20 mouse cellular contexts compared by ENCODE assay signal in the genomic region with DNA sequence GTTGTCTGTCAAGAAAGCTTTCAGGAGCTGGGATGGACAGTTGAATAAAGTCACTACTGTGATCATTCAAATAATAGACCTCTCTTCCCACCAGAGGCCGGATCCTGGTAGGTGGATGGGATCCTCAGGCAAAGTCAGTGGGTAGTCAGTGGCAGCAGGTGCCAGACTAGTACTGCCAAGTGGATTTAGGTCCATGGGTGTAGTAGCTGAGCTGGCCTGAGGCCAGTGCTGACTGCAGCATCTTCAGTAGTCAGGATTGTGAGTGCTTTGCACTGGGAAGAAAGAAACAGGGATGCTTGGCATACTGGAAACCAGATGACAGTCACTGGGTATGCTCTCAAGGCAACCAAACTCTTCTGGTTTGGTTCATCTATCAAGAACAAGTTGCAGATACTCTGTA.
DNase-seq lines count a peak whose midpoint lies in the region; ATAC-seq lines count a peak whose summit lies in the region.
"Had no signal": no experiment of that assay in that cellular context is flagged by ENCODE, and none has a peak within 500 bp of the region (broad histone marks: within the 10 kb centered on the region; RNA-seq: fewer than 3 reads in every experiment).

No protein-coding gene starts in this region.

- no peak overlapping the region for H3K27ac ChIP-seq in embryonic facial prominence, embryonic 10.5 days (replicated peaks)
- H3K27ac ChIP-seq: embryonic facial prominence, embryonic 13.5 days; forebrain, embryonic 12.5 days; gastrocnemius, adult 2 months; hindbrain, embryonic 10.5 days; hindbrain, embryonic 15.5 days had no signal

- H3K36me3 ChIP-seq in embryonic facial prominence, embryonic 10.5 days (replicated peaks): no peaks in the 10 kb centered on the region
- H3K36me3 ChIP-seq: embryonic facial prominence, embryonic 13.5 days; forebrain, embryonic 12.5 days; G1E; hindbrain, embryonic 10.5 days; hindbrain, embryonic 15.5 days had no signal

- ATAC-seq in frontal cortex, adult (ENCODE audit: low TSS enrichment): peak; percentile 76
- ATAC-seq: CD4-positive, CD25-positive, alpha-beta regulatory T cell, adult 4 months; forebrain, embryonic 16.5 days; intestine, embryonic 16.5 days had no signal

- H3K4me1 ChIP-seq in embryonic facial prominence, embryonic 10.5 days: no peaks in the 10 kb centered on the region
- H3K4me1 ChIP-seq: embryonic facial prominence, embryonic 13.5 days; forebrain, embryonic 12.5 days; hindbrain, embryonic 10.5 days; hindbrain, embryonic 15.5 days had no signal

- 85% methylated on average over 1 of the region's 1 CpGs for WGBS in embryonic facial prominence, embryonic 10.5 days

- no peak overlapping the region for H3K4me3 ChIP-seq in embryonic facial prominence, embryonic 10.5 days
- H3K4me3 ChIP-seq: embryonic facial prominence, embryonic 13.5 days; forebrain, embryonic 12.5 days; gastrocnemius, adult 2 months; hindbrain, embryonic 10.5 days; hindbrain, embryonic 15.5 days had no signal

- H3K9me3 ChIP-seq in embryonic facial prominence, embryonic 10.5 days: no peaks in the 10 kb centered on the region
- H3K9me3 ChIP-seq: embryonic facial prominence, embryonic 13.5 days; forebrain, embryonic 12.5 days; G1E; hindbrain, embryonic 10.5 days; hindbrain, embryonic 15.5 days had no signal

- H3K27me3 ChIP-seq in embryonic facial prominence, embryonic 10.5 days (replicated peaks; ENCODE audit: low read depth, poor library complexity, severe bottlenecking): no peaks in the 10 kb centered on the region
- H3K27me3 ChIP-seq: embryonic facial prominence, embryonic 13.5 days; forebrain, embryonic 12.5 days; hindbrain, embryonic 15.5 days had no signal

- no peak for DNase-seq in frontal cortex, postnatal 10 days (ENCODE audit: low spot score in 2 of 2)
- DNase-seq in right cerebral cortex, adult 18-20 months: peak; percentile 23
- DNase-seq in right cerebral cortex, postnatal 36 days (ENCODE audit: low spot score in 2 of 2): no peak
- DNase-seq in cerebellum, adult 9-11 months: peak; percentile 19
- DNase-seq in cerebellum, postnatal 36 days: peak; percentile 30
- no peak for DNase-seq in B cell, adult 2 months
- DNase-seq in embryonic facial prominence, embryonic 10.5 days (ENCODE audit: low spot score): no peak
- DNase-seq: adrenal gland, postnatal 10 days; gastrocnemius, adult 2 months; gastrocnemius, postnatal 25 days; kidney, adult 2 months had no signal

Comparison
In these comparisons a context has a peak if more than half of its experiments do, and no peak if none do; other contexts are left out.
1. DNase-seq: peak in right cerebral cortex, adult 18-20 months (single experiment), cerebellum, adult 9-11 months (single experiment) and cerebellum, postnatal 36 days (2 of 2); none in frontal cortex, postnatal 10 days (0 of 2), right cerebral cortex, postnatal 36 days (0 of 2), B cell, adult 2 months (0 of 2) and embryonic facial prominence, embryonic 10.5 days (single experiment).